Mouse (Mus musculus) adrenal gland, postnatal 10 days (tissue): ENCODE results near the gene AW209491. TPM values are rescaled to one million over a fixed set of nuclear protein-coding genes. Genes with fewer than 3 reads are reported as not detected.

Source experiments
- DNase-seq: peaks from one replicate; pipeline ENCODE4 v3.0.0; 2021; ENCODE audit warnings: mixed read lengths
- long read RNA-seq, 2 experiments: library from polyadenylated mRNA; stranded (forward); transcript quantifications; one replicate each; pipeline ENCODE4 v2.0.0; 2021
- total RNA-seq, 2 experiments: library from RNA; stranded (reverse); gene quantifications; 2 replicates each; pipeline ENCODE4 v1.2.3; 2021

The AW209491 gene
- total RNA-seq, result 10 to 100 TPM; 15.9 to 16.4 TPM
- long read RNA-seq, experiment 1, transcript AW209491-202 (2 exons, 2,035 nt), result minor isoform, 5 of 23 reads
- long read RNA-seq, experiment 1, transcript AW209491-201 (2 exons, 2,914 nt), result major isoform, 16 of 23 reads
- long read RNA-seq, experiment 1, partial matches to known transcripts, result 0 of 23 reads
- long read RNA-seq, experiment 1, other reads (novel, unspliced or antisense), result 2 of 23 reads
- long read RNA-seq, experiment 2, transcript AW209491-202 (2 exons, 2,035 nt), result minor isoform, 6 of 25 reads
- long read RNA-seq, experiment 2, transcript AW209491-201 (2 exons, 2,914 nt), result major isoform, 18 of 25 reads
- long read RNA-seq, experiment 2, partial matches to known transcripts, result 0 of 25 reads
- long read RNA-seq, experiment 2, other reads (novel, unspliced or antisense), result 1 of 25 reads

GRCm38 (mm10) chr13:14629726-14630641, at the start of gene AW209491:
Gene AW209491 (plus strand): TSS chr13:14630154.
- DNase-seq, result peak; percentile 97

- no peak for DNase-seq
These were observed 49.6 kb upstream of the AW209491 start for GRCm38 (mm10) chr13:14580392-14580791.

DNA sequence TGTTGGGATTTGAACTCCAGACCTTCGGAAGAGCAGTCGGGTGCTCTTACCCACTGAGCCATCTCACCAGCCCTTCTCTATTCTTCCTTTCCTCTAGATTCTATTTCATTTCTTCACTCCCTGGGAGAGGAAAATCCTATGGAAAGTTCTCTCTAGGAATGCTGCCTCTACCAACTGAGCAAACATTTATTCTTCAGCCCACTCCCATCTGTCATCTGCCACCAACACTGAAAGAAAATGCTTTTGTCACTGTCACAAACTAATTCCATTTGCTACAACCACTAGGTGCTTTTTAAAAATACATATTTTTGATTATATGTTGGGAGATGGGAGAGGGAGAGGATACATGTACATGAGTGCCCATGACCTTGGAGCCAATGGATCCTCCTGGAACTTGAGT, 27.2 kb upstream of the AW209491 start:
- no peak for DNase-seq

- DNase-seq, result no peak
These were observed 22.3 kb upstream of the AW209491 start for GRCm38 (mm10) chr13:14607616-14608015.

- DNase-seq, result no peak
These were observed 17.5 kb upstream of the AW209491 start for GRCm38 (mm10) chr13:14612463-14612862.

DNA sequence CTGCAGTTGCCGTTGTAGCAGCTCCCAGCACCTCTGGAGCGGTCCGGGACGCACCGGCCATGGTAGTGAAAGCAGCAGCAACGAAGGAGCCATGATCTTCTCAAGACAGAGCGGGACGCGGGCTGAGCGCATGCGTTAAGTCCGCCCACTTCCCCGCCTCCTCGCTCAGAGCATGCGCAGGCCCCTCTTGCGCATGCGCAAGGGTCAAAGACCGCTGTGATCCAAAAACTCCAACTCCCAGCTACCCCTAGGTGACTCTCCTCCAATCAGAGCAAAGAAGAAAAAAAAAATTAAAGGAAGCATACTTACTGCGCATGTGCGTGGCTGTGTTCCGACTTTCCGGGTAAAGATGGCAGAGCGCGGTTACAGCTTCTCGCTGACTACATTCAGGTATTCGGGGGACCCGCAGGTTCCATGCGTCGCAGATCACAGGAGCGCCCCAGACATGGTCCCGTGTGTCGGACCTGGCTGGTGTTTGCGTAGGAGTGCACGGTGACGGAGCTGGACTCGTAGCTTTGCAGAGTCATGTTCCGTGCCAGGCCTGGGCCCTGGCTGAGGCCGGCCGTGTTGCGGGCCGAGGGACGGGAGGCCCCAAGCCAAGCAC, 16.9 kb upstream of the AW209491 start, which contains the start of the genes Mrpl32 and Psma2:
TSS of gene Mrpl32 (minus strand) at position 240 of the 604 bp plus-strand sequence.
TSS of gene Psma2 (plus strand) at position 315 of the 604 bp plus-strand sequence.
- DNase-seq, result peak; percentile 97

DNA sequence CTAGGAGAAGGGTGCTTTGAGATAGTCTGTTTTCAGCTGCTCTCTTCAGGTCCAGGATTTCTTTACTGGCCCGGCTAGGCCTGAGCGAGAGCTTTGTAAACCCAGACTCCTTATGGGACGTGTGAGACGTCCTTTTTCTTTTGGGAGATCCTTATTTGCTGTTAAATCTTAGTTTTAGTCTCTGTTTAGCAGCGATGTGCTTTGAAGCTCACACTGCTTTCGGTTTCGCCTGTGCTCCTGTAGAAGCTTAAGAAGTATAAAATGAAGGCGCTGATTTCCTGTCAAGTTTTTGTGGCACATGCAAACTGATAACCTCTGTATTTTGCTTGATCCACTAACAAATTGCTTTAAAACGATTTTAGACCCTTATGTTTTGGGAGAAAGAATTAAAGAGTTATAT, 16.4 kb upstream of the AW209491 start:
- no peak for DNase-seq

- DNase-seq, result peak; percentile 80
These were observed 11.2 kb upstream of the AW209491 start for GRCm38 (mm10) chr13:14618724-14619123.

- no peak for DNase-seq
These were observed 10.0 kb downstream of the AW209491 start for GRCm38 (mm10) chr13:14639998-14640397.

GRCm38 (mm10) chr13:14649301-14649700, 19.3 kb downstream of the AW209491 start:
- peak; percentile 30 for DNase-seq

DNA sequence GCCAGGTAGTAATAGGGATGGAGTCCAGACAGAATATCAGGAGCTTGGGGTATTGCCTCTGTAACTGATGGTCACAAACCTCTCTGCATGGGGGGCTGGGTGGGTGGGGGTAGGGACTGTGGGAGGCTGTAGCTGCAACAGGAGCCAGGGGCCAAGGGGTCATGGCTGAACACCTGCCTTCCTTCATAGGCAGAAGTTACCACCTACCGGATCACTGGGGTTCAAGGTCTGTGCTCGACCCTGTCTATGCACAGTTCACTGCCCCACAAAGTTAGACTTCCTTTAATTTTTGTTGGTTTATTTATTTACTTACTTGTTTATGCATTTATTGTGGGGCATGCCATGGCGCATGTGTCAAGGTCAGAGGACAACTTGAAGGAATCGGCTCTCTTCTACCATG, 37.2 kb downstream of the AW209491 start:
- no peak for DNase-seq

DNA sequence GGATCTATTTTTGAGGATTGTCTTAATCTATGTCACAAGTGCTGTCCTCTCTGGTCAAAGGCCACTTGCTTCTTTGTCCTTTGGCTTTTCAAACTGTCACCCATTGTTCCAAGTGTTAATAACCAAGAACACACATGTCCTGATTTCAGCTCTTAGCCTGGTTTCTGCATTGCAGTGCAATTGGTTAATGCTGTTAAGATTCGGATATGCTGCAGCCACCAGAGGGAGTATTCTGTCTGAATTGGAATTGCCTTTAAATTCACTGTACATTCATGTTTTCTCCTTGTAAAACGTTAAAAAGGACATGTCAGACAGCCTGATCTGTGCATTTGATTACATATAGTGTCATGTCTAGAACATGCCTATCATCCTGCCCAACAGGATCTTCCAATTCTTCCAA, 40.4 kb downstream of the AW209491 start:
- peak; percentile 10 for DNase-seq

Other genes with a start within 250 kb of the AW209491 start
- gene Hecw1, start 106.9 kb upstream of the AW209491 start, total RNA-seq, result 1 to 10 TPM in 1 of 2 experiments, under 1 TPM in 1; 0.81 to 1.3 TPM
- 10 to 100 TPM; 57.5 to 61.1 TPM for gene Mrpl32, start 17.0 kb upstream of the AW209491 start, total RNA-seq
- 10 to 100 TPM; 94.3 to 99.3 TPM for gene Psma2, start 16.9 kb upstream of the AW209491 start, total RNA-seq